Mouse (Mus musculus) limb, embryonic 12.5 days (tissue): Measurements from ENCODE around the gene Wdr81. TPM values are rescaled to one million over a fixed set of nuclear protein-coding genes. Genes with fewer than 3 reads are reported as not detected.

Source experiments
- ATAC-seq: fragments of 200-750 bp; cut with Nextera tagmentation; 2 replicates; pipeline ENCODE4 v1.8.0; 2017; ENCODE audit warnings: low read depth, moderate TSS enrichment; ENCODE audit not compliant: insufficient number of reproducible peaks, insufficient read depth, low FRiP score, low TSS enrichment
- H3K27ac ChIP-seq: fragments of 300-500 bp; sonication (generic); 2 replicates; pipeline ENCODE4 v1.5.1; 2016; ENCODE audit warnings: mild to moderate bottlenecking, moderate library complexity
- H3K27me3 ChIP-seq: fragments of 300-500 bp; sonication (generic); 2 replicates; pipeline ENCODE4 v1.6.1; 2016; ENCODE audit warnings: mild to moderate bottlenecking, moderate library complexity
- H3K36me3 ChIP-seq: fragments of 300-500 bp; sonication (generic); 2 replicates; pipeline ENCODE4 v1.6.1; 2016; ENCODE audit warnings: mild to moderate bottlenecking, moderate library complexity
- H3K4me1 ChIP-seq: fragments of 300-500 bp; sonication (generic); replicated peaks from 2 replicates; pipeline ENCODE4 v1.6.1; 2016
- H3K4me2 ChIP-seq: fragments of 300-500 bp; sonication (generic); 2 replicates; pipeline ENCODE4 v1.6.1; 2016; ENCODE audit warnings: mild to moderate bottlenecking, moderate library complexity
- H3K4me3 ChIP-seq: fragments of 300-500 bp; sonication (generic); replicated peaks from 2 replicates; pipeline ENCODE4 v1.5.1; 2016; ENCODE audit warnings: mild to moderate bottlenecking
- H3K9ac ChIP-seq: fragments of 300-500 bp; sonication (generic); replicated peaks from 2 replicates; pipeline ENCODE4 v1.6.1; 2016; ENCODE audit warnings: mild to moderate bottlenecking, moderate library complexity
- H3K9me3 ChIP-seq: fragments of 300-500 bp; sonication (generic); 2 replicates; pipeline ENCODE4 v1.6.1; 2016; ENCODE audit warnings: mild to moderate bottlenecking, moderate library complexity
- WGBS: fragments of 180-500 bp; shearing (Covaris S2); methylation state at CpG from one replicate; pipeline ENCODE4 v1.1.7; 2016; 5-methylcytosine and 5-hydroxymethylcytosine counted together
- polyA plus RNA-seq: library from polyadenylated mRNA; unstranded; fragments of >200 nt; fragmentation: Nextera tagmentation; extraction: Ambion mirVana; gene quantifications from 2 replicates; pipeline ENCODE4 v1.2.1, GENCODE M21; 2016

Gene Wdr81
- polyA plus RNA-seq, 1 experiment from 2014 or later: 6.8 TPM

DNA sequence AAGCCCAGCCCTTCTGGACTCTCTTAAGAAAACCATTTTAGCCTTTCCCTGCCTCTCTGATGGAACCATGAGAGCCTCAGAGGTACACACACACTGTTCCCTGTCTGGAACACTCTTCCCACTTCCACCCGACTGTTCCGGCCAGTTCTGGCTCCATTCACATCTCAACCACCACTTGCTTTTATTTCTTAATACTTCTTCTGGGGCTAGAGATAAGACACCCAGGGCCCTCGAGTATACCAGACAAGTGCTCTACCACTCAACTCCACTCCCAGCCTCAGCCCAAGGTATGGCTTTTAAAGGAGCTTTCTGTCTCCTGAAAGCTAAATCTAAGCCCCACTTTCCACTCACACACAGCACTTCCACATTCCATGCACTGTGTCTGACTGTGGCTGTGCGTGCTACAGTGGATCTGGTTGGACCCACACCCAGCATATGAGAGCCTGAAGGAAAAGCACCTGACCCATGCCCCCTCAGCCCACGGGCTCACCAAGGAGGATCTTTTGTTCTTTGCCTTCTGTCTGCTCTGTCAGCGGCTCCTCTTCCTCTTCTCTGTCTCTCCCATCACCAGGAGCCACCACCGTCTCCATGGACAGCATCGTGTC is 4.1 kb downstream of the Wdr81 start:
- H3K27me3 ChIP-seq: no peaks in the 10 kb centered on the region
- H3K4me2 ChIP-seq: no peak overlapping the region
- no peak overlapping the region for H3K9ac ChIP-seq
- peaks cover 41% of the 10 kb centered on the region for H3K36me3 ChIP-seq
- no peaks in the 10 kb centered on the region for H3K9me3 ChIP-seq
- ATAC-seq: no peak
- 87% methylated on average over 8 of the region's 8 CpGs for WGBS
- no peak overlapping the region for H3K27ac ChIP-seq
- H3K4me3 ChIP-seq: no peak overlapping the region
- H3K4me1 ChIP-seq: peaks cover 18% of the 10 kb centered on the region

DNA sequence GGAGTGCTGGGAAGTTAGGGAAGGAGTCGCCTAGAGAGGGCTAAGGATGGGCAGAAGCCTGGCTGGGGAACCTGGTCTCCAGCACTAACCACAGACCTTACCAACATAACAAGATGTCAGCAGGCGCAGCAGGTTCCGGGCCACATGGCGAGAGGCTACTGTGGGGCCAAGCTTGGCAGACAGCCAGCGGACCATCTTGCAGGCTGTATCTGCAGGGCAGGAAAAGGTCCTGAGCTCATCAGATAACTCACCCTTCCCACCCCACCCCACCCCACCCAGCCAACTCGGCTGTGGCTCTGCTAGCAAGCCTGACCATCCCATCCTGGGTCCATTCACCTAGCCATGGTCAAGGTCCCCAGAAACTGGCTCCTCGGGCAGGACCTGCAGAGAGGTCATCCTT is 4.8 kb downstream of the Wdr81 start:
- ATAC-seq: no peak
- no peak overlapping the region for H3K9ac ChIP-seq
- H3K27me3 ChIP-seq: no peaks in the 10 kb centered on the region
- no peak overlapping the region for H3K4me3 ChIP-seq
- peaks cover 45% of the 10 kb centered on the region for H3K36me3 ChIP-seq
- no peak overlapping the region for H3K27ac ChIP-seq
- H3K4me2 ChIP-seq: no peak overlapping the region
- 85% methylated on average over 7 of the region's 7 CpGs for WGBS
- peaks cover 11% of the 10 kb centered on the region for H3K4me1 ChIP-seq
- H3K9me3 ChIP-seq: no peaks in the 10 kb centered on the region

DNA sequence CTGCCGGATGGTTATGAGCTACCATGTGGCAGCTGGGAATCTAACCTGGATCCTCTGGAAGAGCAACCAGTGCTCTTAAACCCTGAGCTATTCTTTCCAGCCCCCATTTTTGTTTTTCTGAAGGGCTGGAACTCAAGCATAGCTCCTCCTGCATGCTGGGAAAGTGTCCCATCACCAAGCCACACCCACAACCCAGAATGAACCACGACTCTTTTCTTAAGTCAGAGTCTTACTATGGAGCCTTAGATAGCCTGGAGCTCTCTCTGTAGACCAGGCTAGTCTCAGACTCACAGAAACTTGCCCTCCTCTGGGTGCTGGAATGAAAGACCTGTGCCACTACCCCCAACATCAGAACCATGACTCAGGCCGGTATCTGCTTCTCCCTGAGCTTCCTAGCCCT is 5.9 kb downstream of the Wdr81 start:
- Histone ChIP-seq H3K27me3 (no peaks in the 10 kb centered on the region), H3K9me3 (no peaks in the 10 kb centered on the region), H3K4me1 (peaks cover 2% of the 10 kb centered on the region), H3K27ac (no peak overlapping the region), H3K4me2 (no peak overlapping the region), H3K36me3 (peaks cover 45% of the 10 kb centered on the region), H3K4me3 (no peak overlapping the region), H3K9ac (no peak overlapping the region)
- no peak for ATAC-seq
- 84% methylated on average over 3 of the region's 3 CpGs for WGBS

DNA sequence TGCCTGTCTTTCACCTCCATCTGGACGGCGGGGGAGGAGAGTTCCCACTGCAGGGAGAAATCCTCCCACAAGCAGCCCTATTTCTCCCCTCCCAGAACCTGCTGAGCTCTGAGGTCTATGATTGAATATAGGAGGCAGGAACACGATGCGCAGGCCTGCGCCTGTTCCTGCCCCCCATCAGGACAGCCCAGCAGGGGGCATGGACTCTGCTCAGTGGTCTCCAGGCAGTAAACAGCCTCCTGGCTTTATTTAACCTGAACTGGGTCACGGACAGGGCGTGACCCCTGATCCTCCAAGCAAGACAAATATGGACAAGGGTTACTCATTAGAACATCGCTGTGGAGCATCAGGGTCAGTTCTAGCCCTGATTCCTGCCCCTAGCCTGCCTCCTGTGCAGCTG is 10.8 kb downstream of the Wdr81 start:
- Histone ChIP-seq H3K9ac (no peak overlapping the region), H3K27ac (no peak overlapping the region), H3K36me3 (peaks cover 42% of the 10 kb centered on the region), H3K4me2 (no peak overlapping the region), H3K9me3 (no peaks in the 10 kb centered on the region), H3K27me3 (no peaks in the 10 kb centered on the region), H3K4me3 (no peak overlapping the region), H3K4me1 (no peaks in the 10 kb centered on the region)
- no peak for ATAC-seq
- 47% methylated on average over 8 of the region's 8 CpGs for WGBS

DNA sequence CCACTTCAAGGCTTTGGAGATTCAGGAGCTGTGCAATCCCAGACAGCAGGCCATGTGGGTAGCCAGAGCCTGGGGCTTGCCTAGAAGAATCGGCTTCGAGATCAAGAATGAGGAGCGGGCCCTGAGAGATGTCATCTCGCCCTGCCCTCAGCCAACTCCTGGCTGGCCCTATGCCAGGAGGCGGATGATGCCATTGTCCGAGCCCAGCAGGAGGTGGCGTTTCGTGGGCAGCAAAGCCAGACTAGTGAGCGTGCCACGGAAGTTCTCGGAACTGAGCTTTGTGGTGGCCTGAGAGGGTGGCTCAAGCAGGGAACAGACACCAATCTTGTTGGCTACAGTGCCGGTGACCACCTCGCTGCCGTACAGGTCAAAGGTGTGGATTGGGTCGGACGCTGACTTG is 12.9 kb downstream of the Wdr81 start:
- H3K9me3 ChIP-seq: no peaks in the 10 kb centered on the region
- no peak overlapping the region for H3K4me2 ChIP-seq
- H3K27ac ChIP-seq: no peak overlapping the region
- 91% methylated on average over 16 of the region's 16 CpGs for WGBS
- no peak overlapping the region for H3K9ac ChIP-seq
- no peaks in the 10 kb centered on the region for H3K4me1 ChIP-seq
- no peak for ATAC-seq
- H3K27me3 ChIP-seq: no peaks in the 10 kb centered on the region
- no peak overlapping the region for H3K4me3 ChIP-seq
- H3K36me3 ChIP-seq: peaks cover 25% of the 10 kb centered on the region

DNA sequence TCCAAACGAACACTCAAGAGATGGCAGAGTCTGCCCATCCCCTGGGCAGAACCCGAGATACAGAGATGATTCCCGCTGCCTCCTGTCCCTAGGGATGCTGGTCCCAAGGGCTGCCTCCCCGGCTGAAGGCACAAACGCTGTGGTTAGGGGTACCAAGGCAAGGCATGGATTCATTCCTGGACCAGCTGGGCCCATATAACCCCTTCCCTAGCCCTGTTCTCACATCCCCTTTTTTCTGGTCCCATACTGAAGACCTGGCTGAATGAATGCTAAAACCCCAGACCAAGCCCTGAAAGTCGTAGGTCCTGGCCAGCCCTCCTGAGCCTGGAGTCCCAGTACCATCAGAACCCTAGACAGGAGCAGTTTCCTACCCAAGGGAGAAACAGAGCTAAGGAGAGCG is 13.5 kb downstream of the Wdr81 start:
- Histone ChIP-seq H3K4me1 (no peaks in the 10 kb centered on the region), H3K36me3 (peaks cover 25% of the 10 kb centered on the region), H3K27me3 (no peaks in the 10 kb centered on the region), H3K27ac (no peak overlapping the region), H3K4me2 (no peak overlapping the region), H3K9ac (no peak overlapping the region), H3K9me3 (no peaks in the 10 kb centered on the region), H3K4me3 (no peak overlapping the region)
- 77% methylated on average over 7 of the region's 7 CpGs for WGBS
- ATAC-seq: no peak

DNA sequence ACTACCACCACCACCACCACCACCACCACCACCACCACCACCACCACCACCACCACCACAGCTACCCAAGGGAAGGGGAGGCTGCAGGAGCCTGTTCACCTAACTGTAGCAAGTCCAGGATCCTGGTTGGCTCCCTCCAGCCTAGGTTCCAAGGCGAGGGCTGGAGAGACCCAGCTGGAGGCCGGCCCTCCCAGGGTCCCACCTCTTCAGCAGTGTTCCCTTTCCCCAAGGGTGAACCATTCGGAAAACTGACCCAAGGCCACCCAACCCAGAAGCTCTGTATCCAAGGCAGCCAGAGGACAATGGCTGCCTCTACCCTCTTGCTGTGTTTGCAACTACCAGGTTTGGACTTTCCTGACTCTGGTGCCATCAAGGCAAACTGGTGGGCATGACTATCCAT is 14.6 kb downstream of the Wdr81 start:
- 82% methylated on average over 3 of the region's 3 CpGs for WGBS
- H3K9me3 ChIP-seq: no peaks in the 10 kb centered on the region
- no peaks in the 10 kb centered on the region for H3K4me1 ChIP-seq
- H3K27ac ChIP-seq: no peak overlapping the region
- peaks cover 18% of the 10 kb centered on the region for H3K36me3 ChIP-seq
- no peaks in the 10 kb centered on the region for H3K27me3 ChIP-seq
- H3K4me3 ChIP-seq: no peak overlapping the region
- H3K9ac ChIP-seq: no peak overlapping the region
- no peak overlapping the region for H3K4me2 ChIP-seq
- ATAC-seq: no peak

DNA sequence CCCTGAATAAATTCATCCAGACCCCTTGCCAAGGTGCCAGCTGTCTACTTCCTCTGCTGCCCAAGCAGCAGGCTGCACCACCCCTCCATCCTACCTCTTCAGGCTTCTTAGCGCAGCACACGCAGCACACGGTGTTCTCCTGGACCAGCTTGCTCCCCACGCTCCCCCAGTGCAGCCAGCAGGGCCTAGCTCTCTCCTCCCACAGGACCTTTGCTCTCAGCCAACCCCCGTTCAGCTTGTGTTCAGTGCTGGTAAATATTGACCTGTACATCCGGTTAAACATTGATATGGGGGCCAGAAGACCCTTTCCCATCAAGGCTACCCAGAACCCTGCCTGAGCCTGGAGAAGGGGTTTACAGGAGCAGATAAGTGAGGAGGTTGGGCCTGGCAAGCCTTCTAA is 15.2 kb downstream of the Wdr81 start, which contains the start of gene Serpinf2:
TSS of gene Serpinf2 (minus strand) at position 229 of the 400 bp plus-strand sequence.
- 90% methylated on average over 6 of the region's 6 CpGs for WGBS
- Histone ChIP-seq H3K9ac (no peak within 1 kb of the TSS), H3K4me3 (no peak within 1 kb of the TSS), H3K9me3 (peaks cover 3% of the 10 kb centered on the region; the same call in 1 of the 2 replicates), H3K4me1 (no peaks in the 10 kb centered on the region), H3K36me3 (peaks cover 18% of the 10 kb centered on the region), H3K27ac (no peak within 1 kb of the TSS), H3K4me2 (no peak within 1 kb of the TSS), H3K27me3 (no peaks in the 10 kb centered on the region)
- no peak for ATAC-seq

DNA sequence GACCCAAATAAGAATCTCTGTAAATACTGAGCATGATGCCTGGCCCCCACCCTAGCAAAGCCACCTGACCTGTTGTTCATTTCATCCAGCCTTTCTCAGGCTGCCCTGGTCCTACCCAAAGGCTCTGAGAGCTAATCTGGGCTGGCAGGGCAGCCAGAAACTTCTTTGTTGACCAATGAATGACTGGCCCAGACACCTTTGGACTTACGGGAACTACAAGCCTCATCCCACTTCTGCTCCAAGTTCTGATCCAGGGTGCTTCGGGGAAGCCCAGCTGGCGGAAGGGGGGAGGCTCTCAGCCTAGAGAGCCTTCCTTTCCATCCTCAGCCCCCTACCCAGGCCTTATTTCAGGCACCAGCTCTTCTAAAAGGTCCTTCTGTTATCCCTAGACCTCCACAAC is 15.7 kb downstream of the Wdr81 start:
- no peak for ATAC-seq
- WGBS: 87% methylated on average over 3 of the region's 3 CpGs
- Histone ChIP-seq H3K9ac (no peak overlapping the region), H3K27me3 (no peaks in the 10 kb centered on the region), H3K9me3 (peaks cover 6% of the 10 kb centered on the region; the same call in 1 of the 2 replicates), H3K27ac (no peak overlapping the region), H3K4me1 (no peaks in the 10 kb centered on the region), H3K4me2 (no peak overlapping the region), H3K36me3 (peaks cover 18% of the 10 kb centered on the region), H3K4me3 (no peak overlapping the region)

DNA sequence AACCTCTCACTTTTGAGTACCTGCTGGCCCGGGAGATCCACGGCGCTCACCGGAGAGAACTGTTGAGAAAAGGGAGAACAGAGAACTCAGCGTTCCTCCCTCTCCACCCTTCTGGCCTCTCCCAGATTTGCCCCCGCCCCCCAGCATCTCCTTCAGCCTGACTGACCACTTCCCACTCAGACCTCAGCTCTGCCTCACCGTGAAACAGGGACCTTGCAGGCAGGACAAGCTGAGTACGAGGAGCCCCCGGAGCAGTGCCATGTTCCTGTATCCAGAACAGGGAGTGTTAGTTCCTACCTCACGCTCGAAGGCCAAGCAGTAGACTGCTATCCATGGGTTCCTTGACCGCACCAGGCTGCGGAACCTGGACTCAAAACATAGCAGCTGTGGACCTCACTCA is 16.3 kb downstream of the Wdr81 start:
- Histone ChIP-seq H3K9me3 (peaks cover 6% of the 10 kb centered on the region; the same call in 1 of the 2 replicates), H3K4me2 (no peak overlapping the region), H3K27me3 (no peaks in the 10 kb centered on the region), H3K36me3 (peaks cover 15% of the 10 kb centered on the region), H3K27ac (no peak overlapping the region), H3K4me1 (no peaks in the 10 kb centered on the region), H3K4me3 (no peak overlapping the region), H3K9ac (no peak overlapping the region)
- no peak for ATAC-seq
- 81% methylated on average over 13 of the region's 13 CpGs for WGBS

DNA sequence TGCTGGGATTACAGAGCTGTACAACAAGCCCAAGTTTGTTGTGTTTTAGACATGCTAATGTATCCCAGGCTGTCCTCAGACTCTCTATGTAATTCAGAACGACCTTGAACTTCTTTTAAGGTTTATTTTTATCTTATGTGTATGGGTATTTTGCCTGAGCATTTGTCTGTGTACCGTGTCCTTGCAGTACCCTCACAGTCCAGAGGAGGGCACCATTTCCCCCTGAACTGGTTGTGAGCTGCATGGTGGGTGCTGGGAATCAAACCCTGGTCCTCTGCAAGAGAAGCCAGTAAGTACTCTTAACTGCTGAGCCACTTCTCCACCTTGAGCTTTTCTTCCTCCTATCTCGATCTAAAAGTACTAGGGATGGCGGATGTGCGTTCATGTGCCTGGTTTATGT is 20.4 kb downstream of the Wdr81 start:
- no peaks in the 10 kb centered on the region for H3K36me3 ChIP-seq
- peaks cover 8% of the 10 kb centered on the region; the same call in 1 of the 2 replicates for H3K9me3 ChIP-seq
- H3K4me1 ChIP-seq: no peaks in the 10 kb centered on the region
- H3K9ac ChIP-seq: no peak overlapping the region
- H3K27me3 ChIP-seq: no peaks in the 10 kb centered on the region
- WGBS: 88% methylated on average over 5 of the region's 5 CpGs
- ATAC-seq: no peak
- H3K27ac ChIP-seq: no peak overlapping the region
- no peak overlapping the region for H3K4me3 ChIP-seq
- H3K4me2 ChIP-seq: no peak overlapping the region

DNA sequence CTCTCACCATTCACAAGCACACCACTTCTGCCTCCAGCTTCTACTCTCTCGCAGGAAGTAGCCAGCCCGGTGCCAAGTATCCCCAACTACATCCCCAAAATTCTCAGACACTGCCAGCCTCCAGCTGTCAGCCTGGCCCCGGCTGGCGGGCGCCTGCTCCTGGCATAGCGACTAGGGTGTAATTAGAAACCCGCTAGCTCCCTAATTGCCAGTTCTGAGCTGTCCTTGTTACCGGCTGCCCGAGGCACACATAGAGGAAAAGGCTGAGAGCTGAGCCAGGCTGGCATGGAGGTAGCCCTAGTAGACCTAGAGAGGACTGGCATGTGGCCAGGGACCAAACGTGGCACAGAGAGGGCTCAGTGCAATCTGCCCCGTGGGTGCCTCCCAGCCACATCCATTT is 23.2 kb downstream of the Wdr81 start:
- no peak overlapping the region for H3K4me2 ChIP-seq
- no peak overlapping the region for H3K27ac ChIP-seq
- H3K4me3 ChIP-seq: no peak overlapping the region
- no peaks in the 10 kb centered on the region for H3K36me3 ChIP-seq
- H3K27me3 ChIP-seq: no peaks in the 10 kb centered on the region
- no peaks in the 10 kb centered on the region for H3K4me1 ChIP-seq
- H3K9ac ChIP-seq: no peak overlapping the region
- WGBS: 86% methylated on average over 11 of the region's 11 CpGs
- no peak for ATAC-seq
- peaks cover 8% of the 10 kb centered on the region; the same call in 1 of the 2 replicates for H3K9me3 ChIP-seq
